Mouse (Mus musculus) 3T3-L1 (cell line): Measurements from ENCODE around the gene Prpsap2.
"Not testable (repeated sequence)": the region's sequence is repeated elsewhere in the genome, so short reads cannot be mapped to it uniquely, and the experiment has no call there.

Source experiments
- DNase-seq: peaks from one replicate; pipeline ENCODE4 v3.0.0-alpha.2; 2015; ENCODE audit warnings: low read depth, low spot score

Gene Prpsap2

GRCm38 (mm10) chr11:61761584-61762407 is at the start of gene Prpsap2:
TSS of gene Prpsap2 (minus strand) at chr11:61762088.
- DNase-seq = peak; percentile 99

- no peak for DNase-seq
These were observed 47.9 kb upstream of the Prpsap2 start for GRCm38 (mm10) chr11:61809793-61810192.

- peak; percentile 56 for DNase-seq
These were observed 46.7 kb upstream of the Prpsap2 start for GRCm38 (mm10) chr11:61808551-61809117.

- no peak for DNase-seq
These were observed 31.6 kb upstream of the Prpsap2 start for GRCm38 (mm10) chr11:61793441-61793840.

- DNase-seq = no peak
These were observed 26.7 kb upstream of the Prpsap2 start for GRCm38 (mm10) chr11:61788550-61788949.

- not testable (repeated sequence) for DNase-seq
These were observed 20.6 kb upstream of the Prpsap2 start for GRCm38 (mm10) chr11:61782526-61782925.

- DNase-seq = no peak
These were observed 12.8 kb upstream of the Prpsap2 start for GRCm38 (mm10) chr11:61774551-61775149.

GRCm38 (mm10) chr11:61760518-61760917 is 1.4 kb downstream of the Prpsap2 start:
- peak; percentile 61 for DNase-seq

- no peak for DNase-seq
These were observed 4.7 kb downstream of the Prpsap2 start for GRCm38 (mm10) chr11:61757151-61757550.

GRCm38 (mm10) chr11:61751612-61752011 is 10.3 kb downstream of the Prpsap2 start:
- DNase-seq = peak; percentile 51

GRCm38 (mm10) chr11:61747161-61747560 is 14.7 kb downstream of the Prpsap2 start:
- DNase-seq = peak; percentile 17

- no peak for DNase-seq
These were observed 16.1 kb downstream of the Prpsap2 start for GRCm38 (mm10) chr11:61745781-61746180.

- DNase-seq = peak; percentile 45
These were observed 17.4 kb downstream of the Prpsap2 start for GRCm38 (mm10) chr11:61744460-61744859.

GRCm38 (mm10) chr11:61743768-61744167 is 18.1 kb downstream of the Prpsap2 start:
- DNase-seq = no peak

- peak; percentile 9 for DNase-seq
These were observed 21.4 kb downstream of the Prpsap2 start for GRCm38 (mm10) chr11:61740500-61740899.

- DNase-seq = no peak
These were observed 24.6 kb downstream of the Prpsap2 start for GRCm38 (mm10) chr11:61737290-61737689.

- DNase-seq = no peak
These were observed 29.2 kb downstream of the Prpsap2 start for GRCm38 (mm10) chr11:61732672-61733071.

GRCm38 (mm10) chr11:61728037-61728436 is 33.9 kb downstream of the Prpsap2 start:
- DNase-seq = no peak

- no peak for DNase-seq
These were observed 39.8 kb downstream of the Prpsap2 start for GRCm38 (mm10) chr11:61722077-61722476.

GRCm38 (mm10) chr11:61720636-61721035 is 41.3 kb downstream of the Prpsap2 start, which contains the start of gene Slc5a10:
TSS of gene Slc5a10 (minus strand) at chr11:61720826.
- DNase-seq = no peak

GRCm38 (mm10) chr11:61719826-61720225 is 42.1 kb downstream of the Prpsap2 start:
- DNase-seq = no peak

GRCm38 (mm10) chr11:61719387-61719786 is 42.5 kb downstream of the Prpsap2 start:
- DNase-seq = no peak

- DNase-seq = no peak
These were observed 43.9 kb downstream of the Prpsap2 start for GRCm38 (mm10) chr11:61717990-61718389.
